Mouse (Mus musculus) c-Kit-positive CD71-positive TER-119-positive erythroid progenitor cells, embryonic 14.5 days (primary cell): ENCODE measurements at regions not wholly inside any gene's neighbourhood (a gene's known extent, or its start where the extent isn't known, plus 50 kb on each side); places are given as distances from the start of the nearest gene placed in this dataset.

ENCODE experiments used
- DNase-seq: peaks from one replicate; pipeline ENCODE4 v3.0.0-alpha.2; 2013; ENCODE audit warnings: low spot score

DNA sequence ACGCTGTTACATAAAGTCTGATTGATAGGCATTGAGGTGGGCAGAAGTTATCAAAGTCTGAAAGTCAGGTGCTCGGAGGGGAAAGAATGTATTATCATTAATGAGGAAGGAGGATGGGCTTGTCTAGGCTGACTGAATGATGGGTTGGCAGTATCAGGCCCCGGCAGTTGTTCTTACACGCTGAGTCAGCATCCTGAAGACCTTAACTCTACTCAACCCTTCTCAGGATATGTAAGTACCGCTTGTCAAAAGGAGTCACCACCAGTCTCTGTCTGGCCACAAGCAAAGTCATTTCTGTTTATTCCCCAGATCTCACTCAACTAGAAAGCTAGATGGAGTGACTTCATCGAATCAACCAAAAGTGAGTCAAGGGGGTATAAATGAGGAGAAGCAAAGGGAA lies 90.0 kb upstream of the Phactr1 start:
- no peak for DNase-seq

DNA sequence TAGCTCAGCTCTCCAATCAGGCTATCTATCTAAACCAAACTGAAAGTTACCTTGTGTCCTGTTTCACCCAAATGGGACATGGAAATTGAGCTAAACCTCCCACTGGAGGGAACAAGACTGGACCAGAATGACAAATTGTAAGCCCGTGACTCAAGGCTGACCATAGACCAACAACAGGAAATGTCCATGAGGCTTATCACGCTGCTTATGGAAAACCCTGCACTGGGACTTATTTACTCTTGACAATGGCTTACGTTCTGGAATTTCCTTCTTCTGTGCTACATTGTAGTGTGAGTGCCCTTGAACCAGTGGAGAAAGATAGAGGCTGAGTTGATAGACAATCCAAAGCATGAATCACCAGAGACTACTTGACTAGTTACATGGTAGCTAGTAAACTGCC lies 87.5 kb upstream of the Phactr1 start:
- DNase-seq: no peak

DNA sequence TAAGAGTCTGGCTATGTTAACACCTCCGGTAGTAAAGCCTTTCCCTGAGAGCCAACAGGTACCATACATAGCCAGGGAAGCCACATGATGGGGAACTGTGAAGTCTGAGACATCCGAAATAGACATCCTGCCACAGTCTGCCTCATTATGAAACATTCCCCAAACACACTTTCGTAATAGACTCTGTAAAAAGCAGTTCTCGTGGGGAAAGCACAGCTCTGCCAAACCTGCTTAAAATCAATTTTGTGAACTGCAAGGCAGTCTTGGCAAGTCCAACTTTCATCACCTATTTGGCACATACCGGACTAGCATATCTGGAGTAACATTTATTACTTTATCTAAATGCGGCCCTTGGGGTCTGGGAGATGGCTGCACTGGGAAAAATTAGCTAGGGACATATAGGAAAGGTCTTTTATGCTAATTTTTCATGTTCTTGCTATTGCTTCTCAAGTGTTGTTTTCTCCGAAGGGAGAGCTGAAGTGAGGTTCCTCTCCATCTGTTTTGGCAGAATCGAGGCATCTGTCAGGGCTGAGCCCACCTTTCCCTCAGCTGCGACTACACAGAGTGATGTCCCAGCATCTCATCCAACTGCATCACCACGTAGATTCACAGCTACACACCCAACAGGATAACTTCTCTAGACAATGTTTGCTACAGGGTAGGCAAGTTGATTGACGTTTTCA lies 86.8 kb upstream of the Phactr1 start:
- DNase-seq: no peak

DNA sequence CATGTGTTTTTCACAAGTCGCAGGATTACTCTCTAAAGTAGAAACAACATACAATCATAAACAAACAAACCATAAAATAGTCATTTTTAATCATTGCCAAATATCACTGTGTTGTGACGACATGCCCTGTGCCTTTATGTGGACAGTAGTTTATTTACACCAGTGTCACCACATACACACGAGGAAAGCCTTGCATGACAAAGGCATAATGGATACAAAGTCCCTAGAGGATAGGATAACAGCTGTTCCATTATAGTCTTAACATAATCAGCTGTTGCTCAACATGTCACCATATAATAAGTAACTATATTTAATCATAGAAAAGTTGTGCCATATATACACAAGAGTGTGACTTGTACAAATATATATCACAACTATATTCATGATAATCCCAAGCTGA lies 85.2 kb upstream of the Phactr1 start:
- DNase-seq: no peak

DNA sequence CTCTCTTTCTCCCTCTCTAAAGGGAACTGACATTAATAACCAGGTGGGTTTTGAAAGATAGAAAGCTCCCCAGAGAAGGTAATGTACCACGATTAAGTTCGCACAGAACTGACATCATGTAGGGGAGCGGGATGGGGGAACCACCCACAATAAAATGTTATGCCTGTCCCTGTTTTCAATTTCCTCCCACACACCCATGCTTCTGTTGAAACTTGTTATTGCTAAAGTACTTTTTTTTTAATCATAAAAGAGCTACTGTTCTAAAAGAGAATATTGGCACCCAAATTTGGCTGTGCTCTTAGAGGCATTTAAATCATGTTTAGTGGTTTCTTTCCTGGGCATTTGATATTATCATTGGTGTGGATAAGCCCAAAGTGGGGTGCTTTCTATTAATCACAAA lies 82.6 kb upstream of the Phactr1 start:
- DNase-seq: no peak

DNA sequence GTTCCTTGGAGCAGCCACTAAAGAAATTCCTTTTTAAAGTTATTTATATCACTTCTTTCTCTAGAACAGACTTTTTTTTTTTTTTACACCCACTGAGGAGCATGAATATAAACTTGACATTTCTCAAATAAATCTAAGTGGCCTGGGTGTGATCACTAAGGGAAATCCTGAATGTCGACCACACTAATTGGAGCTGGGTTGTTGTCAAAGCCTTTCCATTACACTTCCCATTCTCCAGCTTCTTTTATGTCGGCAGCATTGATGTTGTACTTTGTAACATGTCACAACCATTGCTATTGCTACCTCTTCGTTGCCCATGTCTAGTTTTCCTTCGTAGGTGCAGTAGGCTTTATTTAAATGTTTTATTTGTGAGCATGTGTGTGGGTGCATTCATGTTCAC lies 77.1 kb upstream of the Phactr1 start:
- no peak for DNase-seq

DNA sequence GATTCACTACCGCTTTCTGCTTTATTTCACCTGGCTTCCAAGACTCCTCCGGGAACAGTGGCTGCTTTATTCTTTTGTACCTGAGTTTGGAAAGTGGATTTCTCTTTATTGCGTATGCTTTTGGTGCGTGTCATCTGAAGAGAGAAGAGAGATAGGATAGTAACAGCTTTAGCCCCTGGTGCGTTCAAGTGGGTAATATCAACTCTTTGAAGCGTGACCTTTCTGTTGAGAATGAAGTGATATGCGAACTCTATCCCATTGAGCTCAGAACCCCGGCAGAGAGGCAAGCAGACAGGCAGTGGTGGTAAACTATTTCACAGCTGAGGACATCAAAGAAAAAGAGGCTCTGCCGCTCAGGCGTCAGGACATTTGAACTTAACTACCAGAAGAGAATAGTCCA lies 72.7 kb upstream of the Phactr1 start:
- DNase-seq: no peak

DNA sequence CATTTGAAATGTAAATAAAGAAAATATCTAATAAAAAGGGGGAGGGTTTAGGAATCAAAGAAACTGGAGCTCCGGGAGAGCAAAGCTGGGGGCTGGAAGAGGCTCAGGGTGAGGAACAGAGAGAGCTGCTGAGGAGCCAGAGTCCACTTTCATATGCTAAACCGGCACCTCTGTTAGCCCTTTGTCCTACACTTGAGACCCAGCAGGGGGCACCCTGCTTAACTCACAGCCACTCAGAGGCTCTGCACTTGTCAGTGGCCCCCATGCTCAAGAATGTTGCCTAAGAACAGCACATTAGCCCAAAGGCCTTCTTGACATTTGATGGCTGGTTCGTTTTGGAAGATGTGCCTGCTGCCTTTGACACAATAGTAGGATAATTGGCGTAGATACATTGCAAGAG lies 71.5 kb upstream of the Phactr1 start:
- DNase-seq: no peak

DNA sequence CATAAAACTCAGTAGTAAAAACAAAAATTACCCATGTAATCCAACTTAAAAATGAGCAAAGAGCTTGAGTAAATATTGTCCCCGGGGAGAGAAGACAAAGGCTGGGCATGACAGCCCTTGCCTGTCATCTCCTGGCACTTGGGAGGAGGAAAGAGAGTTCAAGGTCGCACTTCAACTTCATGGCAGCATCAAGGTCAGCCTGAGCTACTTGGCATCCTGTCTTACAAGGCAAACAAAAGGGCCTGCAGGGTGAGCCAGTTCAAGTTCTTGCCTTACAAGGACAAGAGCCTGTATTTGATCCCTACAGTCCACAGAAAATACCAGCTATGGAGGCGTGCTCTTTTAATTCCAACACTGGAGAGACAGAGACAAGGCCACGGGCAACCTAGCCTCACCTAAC lies 67.1 kb upstream of the Phactr1 start:
- DNase-seq: no peak

DNA sequence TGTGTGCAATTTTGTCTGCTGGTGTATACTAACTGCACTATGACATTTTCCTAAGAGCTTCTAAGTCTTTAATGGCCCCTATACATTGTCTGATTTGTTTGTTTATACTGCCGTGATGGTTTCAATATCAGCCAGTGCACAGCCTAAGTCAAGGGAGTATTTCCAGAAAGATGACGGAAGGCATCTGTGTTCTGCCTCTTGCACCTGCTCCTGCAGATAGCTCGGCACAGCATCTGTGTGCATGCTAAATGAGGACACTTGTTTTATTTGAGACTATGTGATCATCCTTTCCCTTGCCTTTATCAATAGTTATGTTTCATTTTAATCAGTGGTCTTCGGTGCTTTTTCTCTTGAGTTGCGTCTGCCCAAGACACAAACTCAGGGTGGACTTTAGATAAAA lies 64.6 kb upstream of the Phactr1 start:
- DNase-seq: no peak

DNA sequence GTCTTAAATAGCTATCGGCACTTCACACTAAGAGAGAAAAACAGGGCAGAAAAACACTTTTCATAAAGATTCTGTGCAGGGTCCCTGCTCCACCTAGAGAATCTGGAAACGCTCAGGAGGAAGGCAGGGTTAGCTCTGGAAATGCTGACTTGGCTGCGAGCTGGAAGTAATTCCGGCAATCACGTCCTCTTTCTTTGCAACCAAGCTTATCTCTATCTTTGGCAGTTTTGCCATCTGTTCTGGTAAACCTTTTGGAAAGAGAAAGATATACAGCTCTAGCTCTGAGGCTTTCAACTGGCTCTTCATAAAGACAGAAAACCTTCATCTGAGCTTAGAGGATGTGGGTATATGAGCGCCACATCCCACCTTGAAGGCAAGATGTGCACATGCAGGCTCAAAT lies 63.2 kb upstream of the Phactr1 start:
- DNase-seq: no peak

DNA sequence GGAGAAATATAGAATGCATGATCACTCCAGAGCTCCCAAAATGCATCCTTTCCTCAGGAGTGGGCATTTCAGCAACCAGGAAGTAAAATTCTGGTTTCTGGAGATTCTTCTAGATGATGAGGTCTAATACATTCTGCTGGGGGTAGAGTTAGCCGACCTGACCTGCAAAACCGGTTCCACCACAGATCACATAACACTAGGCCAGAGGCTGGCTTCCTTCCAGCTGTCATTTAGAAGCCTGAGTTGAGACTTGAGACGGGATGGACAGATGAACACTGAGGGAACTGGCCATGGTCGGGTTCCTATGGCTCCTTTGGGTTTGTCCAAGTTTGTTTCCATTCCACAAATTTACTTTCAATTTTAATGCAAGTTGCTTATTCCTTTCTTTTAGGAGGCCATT lies 62.6 kb upstream of the Phactr1 start:
- no peak for DNase-seq

DNA sequence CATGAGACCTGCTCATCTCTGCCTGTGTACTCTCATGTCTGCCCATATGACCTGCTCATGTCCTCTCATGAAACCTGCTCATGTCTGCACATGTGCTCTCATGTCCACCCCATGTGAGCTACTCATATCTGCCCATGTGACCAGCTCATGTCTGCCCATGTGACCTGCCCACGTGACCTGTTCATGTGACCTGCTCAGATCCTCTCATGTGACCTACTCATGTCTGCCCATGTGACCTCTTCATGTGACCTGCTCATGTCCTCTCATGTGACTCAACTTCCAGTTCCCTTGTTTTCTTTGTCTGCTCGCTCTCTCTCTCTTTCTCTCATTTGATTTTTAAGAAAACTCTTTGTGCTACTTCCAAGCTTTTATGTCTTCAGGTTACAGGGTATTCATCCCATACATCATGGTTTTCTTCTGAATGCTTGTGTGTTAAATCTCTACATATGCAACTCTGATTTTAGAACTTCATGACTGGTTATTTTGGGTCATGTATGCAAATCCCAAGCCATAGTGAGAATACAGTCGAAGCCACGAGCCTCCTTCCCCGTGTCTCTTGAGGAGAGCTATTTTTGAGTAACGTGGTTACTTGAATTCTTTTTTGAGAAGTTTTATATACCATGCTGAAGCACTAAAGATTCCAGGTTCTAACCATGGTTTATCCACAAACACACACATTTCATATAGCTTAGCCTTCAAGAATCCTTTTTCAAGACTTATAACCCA lies 60.7 kb upstream of the Phactr1 start:
- no peak for DNase-seq

DNA sequence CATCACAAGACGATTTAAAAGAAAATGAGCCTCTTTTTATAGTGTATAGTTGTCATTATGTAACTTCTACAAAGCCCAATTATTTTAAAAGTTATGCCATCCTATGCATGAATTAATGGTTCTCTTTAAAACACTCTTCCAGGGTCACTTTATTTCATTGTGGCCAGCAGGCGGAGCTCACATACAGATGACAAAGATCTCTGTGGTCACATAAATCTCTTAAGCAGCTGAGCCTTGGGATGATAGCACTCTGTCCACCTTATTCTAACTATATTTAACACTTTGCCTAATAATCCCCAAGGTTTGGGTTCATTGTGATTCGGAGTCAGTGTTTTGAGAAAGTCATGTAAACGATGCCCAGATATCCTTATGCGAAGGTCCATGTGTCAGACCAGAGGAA lies 56.9 kb upstream of the Phactr1 start:
- no peak for DNase-seq
